Mouse (Mus musculus) E14TG2a.4 (cell line): ENCODE data around the gene Pkig.

Experiments
- H3K27me3 ChIP-seq: 2 replicates; pipeline ENCODE4 v1.6.1; 2014; ENCODE audit warnings: low read length, control low read depth; ENCODE audit not compliant: insufficient read depth
- H3K36me3 ChIP-seq: 2 replicates; pipeline ENCODE4 v1.6.1; 2014; ENCODE audit warnings: low read length, control low read depth; ENCODE audit not compliant: insufficient read depth
- H3K4me1 ChIP-seq: replicated peaks from 2 replicates; pipeline ENCODE4 v1.6.1; 2014; ENCODE audit warnings: low read depth, low read length, control low read depth
- H3K4me3 ChIP-seq: replicated peaks from 2 replicates; pipeline ENCODE4 v1.5.1; 2014; ENCODE audit warnings: mild to moderate bottlenecking, low read length
- H3K9me3 ChIP-seq: 2 replicates; pipeline ENCODE4 v1.6.1; 2014; ENCODE audit warnings: low read length, control low read depth
- CTCF ChIP-seq: conservative IDR thresholded peaks from 2 replicates; pipeline ENCODE4 v1.5.1; 2014; ENCODE audit warnings: low read length
- NANOG ChIP-seq: IDR thresholded peaks from 2 replicates; pipeline ENCODE4 v1.6.1; 2014; ENCODE audit warnings: borderline replicate concordance, low read length, mixed read lengths
- POU5F1 ChIP-seq: IDR thresholded peaks from 2 replicates; pipeline ENCODE4 v1.6.1; 2014; ENCODE audit warnings: low read length, borderline replicate concordance

Gene Pkig

GRCm38 (mm10) chr2:163657486-163657885, 700 bp upstream of the Pkig start:
- H3K4me1 ChIP-seq, result peaks cover 7% of the 10 kb centered on the region
- H3K36me3 ChIP-seq, result no peaks in the 10 kb centered on the region
- TF ChIP-seq POU5F1, result no peak
- TF ChIP-seq CTCF, result no peak
- no peak for TF ChIP-seq NANOG

GRCm38 (mm10) chr2:163658941-163659340, 755 bp downstream of the Pkig start:
- TF ChIP-seq POU5F1 (no peak), NANOG (no peak), CTCF (no peak)
- Histone ChIP-seq H3K4me1 (peaks cover 7% of the 10 kb centered on the region), H3K27me3 (peaks cover 10% of the 10 kb centered on the region; the same call in 1 of the 2 replicates), H3K4me3 (peak overlapping the region; percentile 89), H3K9me3 (no peaks in the 10 kb centered on the region), H3K36me3 (no peaks in the 10 kb centered on the region)

More at GRCm38 (mm10) chr2:163657486-163657885, 700 bp upstream of the Pkig start:
- Histone ChIP-seq H3K9me3 (no peaks in the 10 kb centered on the region), H3K27me3 (peaks cover 10% of the 10 kb centered on the region; the same call in 1 of the 2 replicates), H3K4me3 (no peak overlapping the region)

- peak overlapping the region; percentile 89; the same call in 1 of the 2 replicates for H3K4me3 ChIP-seq
- H3K36me3 ChIP-seq, result no peaks in the 10 kb centered on the region
- H3K4me1 ChIP-seq, result peaks cover 7% of the 10 kb centered on the region
- TF ChIP-seq NANOG, result no peak
- no peak for TF ChIP-seq POU5F1
- no peak for TF ChIP-seq CTCF
- H3K27me3 ChIP-seq, result peaks cover 10% of the 10 kb centered on the region; the same call in 1 of the 2 replicates
- H3K9me3 ChIP-seq, result no peaks in the 10 kb centered on the region
Measured at GRCm38 (mm10) chr2:163659431-163659830, 1.2 kb downstream of the Pkig start.

GRCm38 (mm10) chr2:163660103-163660701, 2.0 kb downstream of the Pkig start:
- Histone ChIP-seq H3K4me3 (no peak overlapping the region), H3K9me3 (no peaks in the 10 kb centered on the region), H3K36me3 (no peaks in the 10 kb centered on the region), H3K27me3 (peaks cover 10% of the 10 kb centered on the region; the same call in 1 of the 2 replicates), H3K4me1 (peaks cover 8% of the 10 kb centered on the region)
- TF ChIP-seq CTCF (no peak), NANOG (no peak), POU5F1 (no peak)

- H3K9me3 ChIP-seq, result no peaks in the 10 kb centered on the region
- H3K27me3 ChIP-seq, result peaks cover 10% of the 10 kb centered on the region; the same call in 1 of the 2 replicates
- no peak overlapping the region for H3K4me3 ChIP-seq
- TF ChIP-seq CTCF (no peak), NANOG (no peak), POU5F1 (no peak)
- peaks cover 10% of the 10 kb centered on the region for H3K4me1 ChIP-seq
- H3K36me3 ChIP-seq, result no peaks in the 10 kb centered on the region
Measured at GRCm38 (mm10) chr2:163661371-163661850, 3.2 kb downstream of the Pkig start.

DNA sequence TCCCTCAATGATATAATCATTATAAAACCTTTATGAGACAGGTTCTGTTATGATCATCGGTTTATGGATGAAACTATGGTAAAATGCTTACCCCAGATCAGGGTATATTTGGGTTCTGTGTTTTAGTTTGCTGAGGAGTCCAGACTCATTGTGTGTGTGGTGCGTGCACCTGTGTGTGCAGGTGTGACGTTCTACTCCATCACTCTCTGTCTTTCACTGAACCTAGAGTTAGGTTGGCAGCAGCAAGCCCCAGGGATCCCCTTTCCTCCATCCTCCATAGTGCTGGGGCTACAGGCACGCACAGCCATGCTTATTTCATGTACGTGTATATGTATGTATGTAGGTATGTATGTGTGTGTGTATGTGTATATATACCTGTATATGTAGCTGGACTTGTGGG, 3.9 kb downstream of the Pkig start:
- TF ChIP-seq CTCF, result no peak
- no peak for TF ChIP-seq NANOG
- no peak for TF ChIP-seq POU5F1
- Histone ChIP-seq H3K4me3 (no peak overlapping the region), H3K9me3 (no peaks in the 10 kb centered on the region), H3K27me3 (peaks cover 10% of the 10 kb centered on the region; the same call in 1 of the 2 replicates), H3K4me1 (peaks cover 10% of the 10 kb centered on the region), H3K36me3 (no peaks in the 10 kb centered on the region)

GRCm38 (mm10) chr2:163662698-163663221, 4.6 kb downstream of the Pkig start:
- H3K4me1 ChIP-seq, result peaks cover 10% of the 10 kb centered on the region
- H3K4me3 ChIP-seq, result no peak overlapping the region
- TF ChIP-seq NANOG (no peak), CTCF (no peak), POU5F1 (no peak)
- H3K9me3 ChIP-seq, result no peaks in the 10 kb centered on the region
- H3K36me3 ChIP-seq, result no peaks in the 10 kb centered on the region
- peaks cover 10% of the 10 kb centered on the region; the same call in 1 of the 2 replicates for H3K27me3 ChIP-seq

DNA sequence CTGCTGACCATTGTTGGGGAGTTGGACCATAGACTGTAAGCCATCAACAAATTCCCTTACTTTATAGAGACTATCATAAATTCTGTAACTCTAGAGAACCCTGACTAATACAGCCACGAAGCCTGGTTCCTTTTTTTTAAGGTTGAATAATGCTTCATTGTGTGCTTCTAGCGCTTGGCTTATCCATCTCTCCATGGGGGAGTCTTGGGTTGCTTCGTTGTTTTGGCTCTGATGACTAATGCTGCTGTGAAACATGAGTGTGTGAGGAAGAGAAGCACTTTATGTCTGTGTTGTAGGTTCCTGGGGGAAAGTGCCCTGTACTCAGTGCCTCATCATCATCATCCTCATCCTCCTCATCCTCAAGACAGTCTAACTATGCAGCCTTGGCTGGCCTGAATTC, 5.7 kb downstream of the Pkig start:
- peaks cover 8% of the 10 kb centered on the region; the same call in 1 of the 2 replicates for H3K27me3 ChIP-seq
- no peaks in the 10 kb centered on the region for H3K36me3 ChIP-seq
- no peaks in the 10 kb centered on the region for H3K9me3 ChIP-seq
- TF ChIP-seq CTCF (no peak), POU5F1 (no peak), NANOG (no peak)
- no peak overlapping the region for H3K4me3 ChIP-seq
- peaks cover 9% of the 10 kb centered on the region for H3K4me1 ChIP-seq

DNA sequence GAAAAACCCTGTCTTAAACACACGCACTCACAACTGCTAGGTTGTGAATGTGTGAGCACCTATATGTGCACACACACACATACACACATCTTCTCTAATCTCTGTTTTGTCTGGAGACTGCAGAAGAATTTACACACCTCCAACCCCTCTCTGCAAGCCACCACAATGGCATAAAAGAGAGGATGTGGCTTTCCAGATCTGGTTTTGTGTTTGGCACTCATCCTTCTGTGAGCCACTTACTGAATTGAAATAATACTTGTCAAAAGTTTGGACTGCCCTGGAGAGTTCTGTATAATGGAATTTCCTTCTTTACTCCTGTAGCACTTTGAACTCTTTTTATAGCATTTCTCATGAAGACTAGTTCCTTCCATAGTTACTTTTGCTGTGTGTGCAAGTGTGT, 8.9 kb downstream of the Pkig start:
- TF ChIP-seq NANOG (no peak), CTCF (no peak), POU5F1 (no peak)
- H3K4me1 ChIP-seq, result peaks cover 3% of the 10 kb centered on the region

More for the DNA sequence above, 8.9 kb downstream of the Pkig start:
- Histone ChIP-seq H3K27me3 (no peaks in the 10 kb centered on the region), H3K36me3 (no peaks in the 10 kb centered on the region), H3K4me3 (no peak overlapping the region), H3K9me3 (no peaks in the 10 kb centered on the region)
